10 mouse cellular contexts compared by ENCODE assay signal in genomic region chr7:37999691-38000090, GRCm38 (mm10). TPM values are rescaled to one million over a fixed set of nuclear protein-coding genes. Genes with fewer than 3 reads are reported as not detected.
DNase-seq lines count a peak whose midpoint lies in the region; ATAC-seq and TF ChIP-seq lines count a peak whose summit lies in the region.
"Had no signal": no experiment of that assay in that cellular context is flagged by ENCODE, and none has a peak within 500 bp of the region (broad histone marks: within the 10 kb centered on the region; RNA-seq: fewer than 3 reads in every experiment).

No protein-coding gene starts in this region.

- no peaks in the 10 kb centered on the region for H3K27me3 ChIP-seq in forebrain, postnatal 0 days (ENCODE audit: insufficient read depth, low read length)
- no peaks in the 10 kb centered on the region for H3K27me3 ChIP-seq in forebrain, embryonic 13.5 days
- no peaks in the 10 kb centered on the region for H3K27me3 ChIP-seq in lung, postnatal 0 days (replicated peaks; ENCODE audit: insufficient read depth, low read length)

- TF ChIP-seq EP300 in lung, postnatal 0 days (IDR thresholded peaks at IDR 0.05), result no peak

- no peaks in the 10 kb centered on the region for H3K36me3 ChIP-seq in forebrain, postnatal 0 days (ENCODE audit: insufficient read depth)
- H3K36me3 ChIP-seq in forebrain, embryonic 13.5 days (ENCODE audit: poor library complexity, severe bottlenecking), result no peaks in the 10 kb centered on the region
- no peaks in the 10 kb centered on the region for H3K36me3 ChIP-seq in lung, postnatal 0 days (ENCODE audit: insufficient read depth, low read length)

- ATAC-seq in forebrain, postnatal 0 days, result no peak
- ATAC-seq in forebrain, embryonic 13.5 days, result no peak
- no peak for ATAC-seq in lung, postnatal 0 days
- no peak for ATAC-seq in erythroblast, adult 5-6 weeks (replicated peaks; ENCODE audit: low FRiP score, poor library complexity, severe bottlenecking)

- no peak overlapping the region for H3K4me3 ChIP-seq in forebrain, postnatal 0 days (ENCODE audit: low read depth, low read length)
- no peak overlapping the region for H3K4me3 ChIP-seq in forebrain, embryonic 13.5 days
- no peak overlapping the region for H3K4me3 ChIP-seq in lung, postnatal 0 days (ENCODE audit: low read depth, low read length)
- H3K4me3 ChIP-seq: myocyte had no signal

- H3K4me1 ChIP-seq in forebrain, postnatal 0 days (ENCODE audit: insufficient read depth), result no peaks in the 10 kb centered on the region
- 0 out of 2 replicates have a peak, but pooled peaks cover 7% of the 10 kb centered on the region for H3K4me1 ChIP-seq in forebrain, embryonic 13.5 days
- H3K4me1 ChIP-seq in lung, postnatal 0 days (ENCODE audit: insufficient read depth, low read depth, low read length), result no peaks in the 10 kb centered on the region

- no peak overlapping the region for H3K27ac ChIP-seq in forebrain, postnatal 0 days (ENCODE audit: low read depth, low read length)
- H3K27ac ChIP-seq in forebrain, embryonic 13.5 days, result no peak overlapping the region
- H3K27ac ChIP-seq in lung, postnatal 0 days (ENCODE audit: low read length), result no peak overlapping the region

- 60% methylated on average over 2 of the region's 2 CpGs for WGBS in forebrain, postnatal 0 days
- WGBS in forebrain, embryonic 13.5 days, result 60% methylated on average over 2 of the region's 2 CpGs
- WGBS in lung, postnatal 0 days, result 47% methylated on average over 2 of the region's 2 CpGs

- no peak for DNase-seq in forebrain, postnatal 0 days
- DNase-seq in lung, postnatal 0 days (ENCODE audit: low spot score), result peak; percentile 27
- DNase-seq in lung, postnatal 4 days, result no peak
- DNase-seq in induced T-regulatory cell, adult 2 months (ENCODE audit: low read depth), result peak; percentile 61
- peak; percentile 37 for DNase-seq in thymus, postnatal 4 days
- no peak for DNase-seq in MN1 (ENCODE audit: low spot score)
- DNase-seq: gastrocnemius, postnatal 36 days had no signal

- H3K4me2 ChIP-seq in forebrain, postnatal 0 days (ENCODE audit: low read depth), result no peak overlapping the region
- no peak overlapping the region for H3K4me2 ChIP-seq in forebrain, embryonic 13.5 days
- no peak overlapping the region for H3K4me2 ChIP-seq in lung, postnatal 0 days (replicated peaks; ENCODE audit: low read depth, low read length)

- no peaks in the 10 kb centered on the region for H3K9me3 ChIP-seq in forebrain, postnatal 0 days (ENCODE audit: low read length)
- H3K9me3 ChIP-seq in forebrain, embryonic 13.5 days (replicated peaks), result no peaks in the 10 kb centered on the region
- no peaks in the 10 kb centered on the region for H3K9me3 ChIP-seq in lung, postnatal 0 days (ENCODE audit: low read length)

- TF ChIP-seq CTCF in forebrain, postnatal 0 days (IDR thresholded peaks at IDR 0.05; ENCODE audit: low read depth), result peak; percentile 43
- TF ChIP-seq CTCF in lung, postnatal 0 days (IDR thresholded peaks at IDR 0.05), result peak; percentile 53

- no peak overlapping the region for H3K9ac ChIP-seq in forebrain, postnatal 0 days
- no peak overlapping the region for H3K9ac ChIP-seq in forebrain, embryonic 13.5 days
- H3K9ac ChIP-seq in lung, postnatal 0 days (replicated peaks; ENCODE audit: low read depth), result no peak overlapping the region

RNA-seq across cellular contexts. Expression of gene Uri1, which starts 23.7 kb away (rescaled TPM):
- total RNA-seq in forebrain, postnatal 0 days (2014; rRNA removed), result 43.6 and 49.4 TPM in 2 replicates
- 35.9 and 39.0 TPM in 2 replicates for polyA plus RNA-seq in forebrain, postnatal 0 days (2015; fragmentation: Nextera tagmentation; extraction: Ambion mirVana)
- 35.0 and 37.7 TPM in 2 replicates for polyA plus RNA-seq in forebrain, embryonic 13.5 days (2015; fragmentation: Nextera tagmentation; extraction: Ambion mirVana)
- polyA plus RNA-seq in lung, postnatal 0 days (2015; fragmentation: Nextera tagmentation; extraction: Ambion mirVana), result 32.8 and 33.9 TPM in 2 replicates
- total RNA-seq in erythroblast, adult 5-6 weeks (2015; ENCODE audit: low replicate concordance), result 16.9 and 51.9 TPM in 2 replicates
- total RNA-seq in erythroblast, adult 5-6 weeks (2017; ENCODE audit: low replicate concordance), result 7.2 and 22.3 TPM in 2 replicates

Comparison
In these comparisons a context has a peak if more than half of its experiments do, and no peak if none do; other contexts are left out.
1. DNase-seq: peak in lung, postnatal 0 days (single experiment), induced T-regulatory cell, adult 2 months (single experiment) and thymus, postnatal 4 days (single experiment); none in forebrain, postnatal 0 days (single experiment), lung, postnatal 4 days (0 of 2) and MN1 (single experiment).